Mouse (Mus musculus) left cerebral cortex, adult 2 months (tissue): ENCODE measurements around the gene Clpx. TPM values are rescaled to one million over a fixed set of nuclear protein-coding genes. Genes with fewer than 3 reads are reported as not detected.

Experiments
- DNase-seq, 2 experiments: peaks; one replicate each; pipeline ENCODE4 v3.0.0; 2021 to 2022; ENCODE audit warnings: low spot score in 2 of 2, mixed read lengths in 1 of 2; ENCODE audit errors: extremely low spot score in 1 of 2
- H3K27ac ChIP-seq: fragments of 200-600 bp; 2 replicates; pipeline ENCODE4 v1.8.1; 2022
- H3K4me3 ChIP-seq: fragments of 200-600 bp; 2 replicates; pipeline ENCODE4 v1.8.1; 2022
- CTCF ChIP-seq: fragments of 200-600 bp; IDR thresholded peaks from 2 replicates; pipeline ENCODE4 v1.8.1; 2022; ENCODE audit warnings: antibody characterized with exemption, mild to moderate bottlenecking, moderate library complexity
- intact Hi-C: fragments of 180-260 bp; cut with DNase I; formaldehyde crosslinking; loops from one replicate; pipeline ENCODE4 v1.15.1; 2025
- total RNA-seq, 2 experiments: library from RNA; stranded (reverse); gene quantifications; 2 replicates each; pipeline ENCODE4 v1.2.3; 2021

Clpx gene
- total RNA-seq, 2 experiments from 2014 or later: 29.6 to 34.5 TPM

GRCm38 (mm10) chr9:65293580-65293972 lies 484 bp upstream of the Clpx start:
- intact Hi-C loops: no loop called here
- Histone ChIP-seq H3K27ac (peak overlapping the region; percentile 62), H3K4me3 (peak overlapping the region; percentile 90)
- no peak for DNase-seq
- TF ChIP-seq CTCF: no peak

GRCm38 (mm10) chr9:65294716-65295378 lies 787 bp downstream of the Clpx start:
- Histone ChIP-seq H3K27ac (peak overlapping the region; percentile 84), H3K4me3 (peak overlapping the region; percentile 90)
- DNase-seq: no peak
- TF ChIP-seq CTCF: no peak
- intact Hi-C loops: no loop called here

- Histone ChIP-seq H3K4me3 (no peak overlapping the region), H3K27ac (no peak overlapping the region)
- intact Hi-C loops: no loop called here
- DNase-seq: no peak
- no peak for TF ChIP-seq CTCF
Observed at GRCm38 (mm10) chr9:65297056-65297455, 3.0 kb downstream of the Clpx start.

GRCm38 (mm10) chr9:65298761-65299160 lies 4.7 kb downstream of the Clpx start:
- DNase-seq: no peak
- Histone ChIP-seq H3K27ac (no peak overlapping the region), H3K4me3 (no peak overlapping the region)
- intact Hi-C loops: no loop called here
- TF ChIP-seq CTCF: no peak

GRCm38 (mm10) chr9:65299650-65300049 lies 5.6 kb downstream of the Clpx start:
- no peak overlapping the region for H3K4me3 ChIP-seq
- no peak overlapping the region for H3K27ac ChIP-seq
- intact Hi-C loops: no loop called here
- no peak for DNase-seq
- TF ChIP-seq CTCF: no peak

GRCm38 (mm10) chr9:65302327-65302983 lies 8.4 kb downstream of the Clpx start:
- no peak overlapping the region for H3K27ac ChIP-seq
- intact Hi-C loops: no loop called here
- no peak overlapping the region for H3K4me3 ChIP-seq
- TF ChIP-seq CTCF: no peak
- no peak for DNase-seq

- no peak overlapping the region for H3K4me3 ChIP-seq
- no peak for TF ChIP-seq CTCF
- no peak for DNase-seq
- H3K27ac ChIP-seq: no peak overlapping the region
- intact Hi-C loops: no loop called here
Observed at GRCm38 (mm10) chr9:65303586-65303985, 9.5 kb downstream of the Clpx start.

- no peak for TF ChIP-seq CTCF
- no peak for DNase-seq
- intact Hi-C loops: no loop called here
- H3K27ac ChIP-seq: no peak overlapping the region
- H3K4me3 ChIP-seq: no peak overlapping the region
Observed at GRCm38 (mm10) chr9:65304300-65304699, 10.2 kb downstream of the Clpx start.

GRCm38 (mm10) chr9:65306672-65307071 lies 12.6 kb downstream of the Clpx start:
- Histone ChIP-seq H3K4me3 (no peak overlapping the region), H3K27ac (no peak overlapping the region)
- intact Hi-C loops: no loop called here
- TF ChIP-seq CTCF: no peak
- no peak for DNase-seq

- no peak overlapping the region for H3K27ac ChIP-seq
- no peak overlapping the region for H3K4me3 ChIP-seq
- intact Hi-C loops: no loop called here
- TF ChIP-seq CTCF: no peak
- no peak for DNase-seq
Observed at GRCm38 (mm10) chr9:65308011-65308410, 14.0 kb downstream of the Clpx start.

GRCm38 (mm10) chr9:65312669-65313357 lies 18.8 kb downstream of the Clpx start:
- intact Hi-C loops: loop anchor here (10.0 kb wide), 1 partner anchor 248 kb away; no protein-coding TSS in a partner anchor
- no peak for TF ChIP-seq CTCF
- no peak overlapping the region for H3K4me3 ChIP-seq
- no peak for DNase-seq
- no peak overlapping the region for H3K27ac ChIP-seq

- intact Hi-C loops: loop anchor here (10.0 kb wide), 1 partner anchor 249 kb away; no protein-coding TSS in a partner anchor
- TF ChIP-seq CTCF: no peak
- no peak overlapping the region for H3K27ac ChIP-seq
- H3K4me3 ChIP-seq: no peak overlapping the region
- DNase-seq: no peak
Observed at GRCm38 (mm10) chr9:65313846-65314245, 19.8 kb downstream of the Clpx start.
